Mouse (Mus musculus): Measurements from ENCODE around the gene Afap1l2. TPM values are rescaled to one million over a fixed set of nuclear protein-coding genes. Genes with fewer than 3 reads are reported as not detected.

Gene Afap1l2
- total and polyA plus RNA-seq, 2 experiments: 0.55 to 0.77 TPM

DNA sequence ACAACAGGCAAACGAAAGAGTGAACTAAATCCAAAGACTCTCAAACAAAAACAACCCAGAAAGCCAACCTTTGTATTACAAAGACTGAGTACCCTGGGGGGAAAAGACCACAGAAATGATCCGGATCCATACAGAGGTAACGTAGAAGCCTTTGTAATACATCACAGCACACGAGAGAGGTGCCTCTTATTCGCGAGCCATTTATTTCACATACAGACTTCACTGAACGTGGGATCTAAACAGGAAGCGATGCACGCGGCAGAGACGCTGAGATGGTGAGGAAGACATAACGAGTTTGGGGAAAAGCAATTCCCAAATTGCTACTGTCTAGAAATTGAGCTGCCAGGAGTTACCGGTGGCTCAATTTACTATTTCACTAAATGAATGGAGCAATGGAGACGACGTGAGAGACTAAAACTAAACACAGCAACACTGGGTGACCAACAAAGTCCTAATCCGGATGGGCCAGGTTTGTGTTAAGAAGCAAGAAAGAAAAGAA lies 41.6 kb upstream of the Afap1l2 start:
- H3K27ac ChIP-seq (replicated peaks; ENCODE audit: insufficient read depth, low read depth, low read length): no peak overlapping the region
- no peak overlapping the region for H3K9ac ChIP-seq (ENCODE audit: low read depth, low read length)
- no peaks in the 10 kb centered on the region for H3K79me2 ChIP-seq (ENCODE audit: control insufficient read depth, insufficient read depth, low read length)
- no peaks in the 10 kb centered on the region for H3K27me3 ChIP-seq (ENCODE audit: control insufficient read depth, insufficient read depth, low read length)
- WGBS: 90% methylated on average over 16 of the region's 16 CpGs
- no peak for TF ChIP-seq POLR2A (IDR thresholded peaks at IDR 0.05; ENCODE audit: extremely low read depth, insufficient read depth, low read length)
- no peak for TF ChIP-seq CTCF (IDR thresholded peaks at IDR 0.05; ENCODE audit: low read depth, low read length)
- H3K36me3 ChIP-seq (ENCODE audit: control insufficient read depth, insufficient read depth, low read length): peaks cover 4% of the 10 kb centered on the region; the same call in 1 of the 2 replicates
- no peak for DNase-seq (ENCODE audit: extremely low read depth, low read depth, low spot score)
- no peaks in the 10 kb centered on the region for H3K4me1 ChIP-seq (ENCODE audit: control insufficient read depth, insufficient read depth, low read length)
- no peak overlapping the region for H3K4me3 ChIP-seq (ENCODE audit: insufficient read depth, low read depth, low read length)

DNA sequence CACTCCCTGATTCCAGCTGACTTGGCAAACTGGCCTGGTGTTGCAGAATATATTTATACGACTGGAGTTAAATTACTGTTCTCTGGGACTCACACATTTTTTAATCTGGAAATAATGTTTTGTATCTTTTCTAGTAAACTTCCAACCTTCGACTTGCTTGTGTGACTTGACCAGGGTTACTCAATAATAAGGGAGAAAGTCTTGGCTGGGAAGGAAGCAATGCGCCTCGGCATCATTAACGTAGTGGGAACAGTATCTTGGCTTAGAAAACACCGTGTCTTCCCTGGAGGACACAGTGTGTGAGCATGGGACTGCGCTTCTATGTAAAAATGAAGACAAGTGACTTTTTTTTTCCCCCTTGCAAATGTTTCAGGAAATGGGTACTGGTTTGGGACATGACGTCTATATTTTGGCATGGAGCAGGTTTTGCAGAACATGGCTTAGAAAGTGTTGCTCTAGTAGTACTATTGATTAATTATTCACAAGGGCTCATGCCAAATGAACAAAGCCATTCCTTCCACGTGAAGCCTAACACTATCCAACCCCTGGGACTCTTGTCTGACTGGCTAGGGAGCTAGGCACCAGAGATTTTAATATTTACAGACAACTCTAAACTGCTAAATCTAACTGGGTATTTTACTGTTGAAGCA lies 39.8 kb upstream of the Afap1l2 start:
- no peak overlapping the region for H3K9ac ChIP-seq (ENCODE audit: low read depth, low read length)
- no peak overlapping the region for H3K27ac ChIP-seq (replicated peaks; ENCODE audit: insufficient read depth, low read depth, low read length)
- DNase-seq (ENCODE audit: extremely low read depth, low read depth, low spot score): peak; percentile 25
- TF ChIP-seq POLR2A (IDR thresholded peaks at IDR 0.05; ENCODE audit: extremely low read depth, insufficient read depth, low read length) (no peak), CTCF (IDR thresholded peaks at IDR 0.05; ENCODE audit: low read depth, low read length) (no peak)
- H3K36me3 ChIP-seq (ENCODE audit: control insufficient read depth, insufficient read depth, low read length): peaks cover 4% of the 10 kb centered on the region; the same call in 1 of the 2 replicates
- no peaks in the 10 kb centered on the region for H3K27me3 ChIP-seq (ENCODE audit: control insufficient read depth, insufficient read depth, low read length)
- H3K4me1 ChIP-seq (ENCODE audit: control insufficient read depth, insufficient read depth, low read length): no peaks in the 10 kb centered on the region
- H3K4me3 ChIP-seq (ENCODE audit: insufficient read depth, low read depth, low read length): no peak overlapping the region
- 78% methylated on average over 9 of the region's 9 CpGs for WGBS
- no peaks in the 10 kb centered on the region for H3K79me2 ChIP-seq (ENCODE audit: control insufficient read depth, insufficient read depth, low read length)

DNA sequence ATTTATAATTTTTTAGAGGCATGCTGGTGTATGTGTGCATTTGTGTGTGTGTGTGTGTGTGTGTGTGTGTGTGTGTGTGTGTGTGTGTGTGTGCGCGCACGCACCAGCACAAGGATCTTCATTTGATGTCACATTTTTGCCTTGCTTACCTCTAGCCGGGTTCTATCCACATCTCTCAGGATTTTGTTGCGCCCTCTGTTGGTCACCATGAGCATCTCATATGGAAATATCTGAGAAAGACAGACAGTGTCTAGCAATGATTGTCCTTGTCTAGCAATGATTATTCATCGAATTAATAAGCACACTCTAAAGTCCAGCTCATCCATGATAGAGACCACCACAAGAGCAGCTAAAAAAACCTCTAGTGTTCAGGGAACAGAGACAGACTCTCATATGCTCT lies 31.2 kb upstream of the Afap1l2 start:
- 75% methylated on average over 6 of the region's 6 CpGs for WGBS
- no peaks in the 10 kb centered on the region for H3K4me1 ChIP-seq (ENCODE audit: control insufficient read depth, insufficient read depth, low read length)
- H3K79me2 ChIP-seq (ENCODE audit: control insufficient read depth, insufficient read depth, low read length): no peaks in the 10 kb centered on the region
- H3K27ac ChIP-seq (replicated peaks; ENCODE audit: insufficient read depth, low read depth, low read length): no peak overlapping the region
- peak; percentile 13 for DNase-seq (ENCODE audit: extremely low read depth, low read depth, low spot score)
- no peak overlapping the region for H3K4me3 ChIP-seq (ENCODE audit: insufficient read depth, low read depth, low read length)
- TF ChIP-seq CTCF (IDR thresholded peaks at IDR 0.05; ENCODE audit: low read depth, low read length): peak; percentile 52
- no peak for TF ChIP-seq POLR2A (IDR thresholded peaks at IDR 0.05; ENCODE audit: extremely low read depth, insufficient read depth, low read length)
- no peak overlapping the region for H3K9ac ChIP-seq (ENCODE audit: low read depth, low read length)
- no peaks in the 10 kb centered on the region for H3K27me3 ChIP-seq (ENCODE audit: control insufficient read depth, insufficient read depth, low read length)
- H3K36me3 ChIP-seq (ENCODE audit: control insufficient read depth, insufficient read depth, low read length): peaks cover 29% of the 10 kb centered on the region; the same call in 1 of the 2 replicates

DNA sequence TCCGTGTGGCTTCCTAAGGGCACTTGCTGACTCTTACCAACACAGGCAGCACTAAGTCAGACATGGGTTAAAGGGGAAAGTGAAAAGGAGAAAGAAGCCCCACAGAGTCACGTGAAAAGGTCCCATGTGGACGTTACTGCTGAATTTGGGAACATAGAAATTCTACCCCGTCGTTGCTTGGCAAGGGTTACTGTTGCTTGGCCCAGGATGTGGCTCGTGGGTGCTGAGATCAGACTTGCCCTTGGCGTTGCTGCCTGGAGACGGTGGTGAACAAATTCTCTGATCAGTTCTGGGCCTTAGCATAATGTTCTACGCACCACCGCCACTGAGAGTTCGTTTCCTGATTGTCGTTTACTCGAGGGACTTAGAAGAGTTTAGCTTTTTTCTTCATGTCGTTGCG lies 28.8 kb upstream of the Afap1l2 start:
- no peaks in the 10 kb centered on the region for H3K27me3 ChIP-seq (ENCODE audit: control insufficient read depth, insufficient read depth, low read length)
- no peak overlapping the region for H3K9ac ChIP-seq (ENCODE audit: low read depth, low read length)
- no peak overlapping the region for H3K27ac ChIP-seq (replicated peaks; ENCODE audit: insufficient read depth, low read depth, low read length)
- no peaks in the 10 kb centered on the region for H3K4me1 ChIP-seq (ENCODE audit: control insufficient read depth, insufficient read depth, low read length)
- no peak for DNase-seq (ENCODE audit: extremely low read depth, low read depth, low spot score)
- WGBS: 94% methylated on average over 15 of the region's 15 CpGs
- peaks cover 27% of the 10 kb centered on the region; the same call in 1 of the 2 replicates for H3K36me3 ChIP-seq (ENCODE audit: control insufficient read depth, insufficient read depth, low read length)
- H3K79me2 ChIP-seq (ENCODE audit: control insufficient read depth, insufficient read depth, low read length): no peaks in the 10 kb centered on the region
- no peak overlapping the region for H3K4me3 ChIP-seq (ENCODE audit: insufficient read depth, low read depth, low read length)
- TF ChIP-seq POLR2A (IDR thresholded peaks at IDR 0.05; ENCODE audit: extremely low read depth, insufficient read depth, low read length): no peak
- no peak for TF ChIP-seq CTCF (IDR thresholded peaks at IDR 0.05; ENCODE audit: low read depth, low read length)

DNA sequence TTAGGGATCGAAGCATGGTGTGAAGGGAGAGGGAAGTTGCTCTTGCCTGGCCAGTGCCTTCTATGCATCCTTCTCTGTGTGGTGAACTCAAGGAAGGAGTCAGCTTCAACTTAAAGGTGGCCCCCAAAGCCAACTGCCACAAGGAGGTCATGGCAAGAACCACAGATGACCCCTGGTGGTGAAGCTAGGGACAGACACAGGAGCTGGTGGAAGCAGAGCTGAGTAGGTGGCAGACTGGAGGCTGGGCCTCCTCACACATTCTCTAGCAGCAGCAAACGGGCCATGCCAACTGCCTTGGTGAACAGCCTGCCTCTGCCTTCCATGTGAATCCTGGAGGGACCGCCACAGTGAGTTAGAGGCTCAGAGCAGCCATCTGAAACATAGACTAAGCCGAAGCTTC lies 23.6 kb upstream of the Afap1l2 start:
- peak; percentile 79 for TF ChIP-seq CTCF (IDR thresholded peaks at IDR 0.05; ENCODE audit: low read depth, low read length)
- no peak for TF ChIP-seq POLR2A (IDR thresholded peaks at IDR 0.05; ENCODE audit: extremely low read depth, insufficient read depth, low read length)
- peak; percentile 13 for DNase-seq (ENCODE audit: extremely low read depth, low read depth, low spot score)

DNA sequence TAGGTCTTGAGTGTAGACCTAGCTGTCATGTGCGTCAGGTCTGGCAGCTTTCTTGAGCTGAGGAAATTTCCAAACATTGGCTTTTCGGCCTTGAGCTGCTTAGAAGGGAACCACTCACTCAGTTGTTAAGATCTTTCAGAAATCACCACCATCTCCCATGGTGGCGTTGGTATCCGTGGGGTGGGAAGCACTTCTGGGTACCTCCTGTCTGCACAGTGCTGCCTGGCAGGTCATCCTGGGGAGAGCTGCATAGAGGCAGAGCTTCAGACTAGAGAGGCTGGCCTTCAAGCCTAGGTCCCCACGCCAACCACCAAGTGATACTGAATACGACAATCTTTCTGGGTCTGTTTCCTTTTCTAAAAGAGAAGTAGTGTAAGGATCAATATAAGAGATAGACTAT lies 21.4 kb upstream of the Afap1l2 start:
- no peaks in the 10 kb centered on the region for H3K79me2 ChIP-seq (ENCODE audit: control insufficient read depth, insufficient read depth, low read length)
- no peak overlapping the region for H3K9ac ChIP-seq (ENCODE audit: low read depth, low read length)
- H3K4me3 ChIP-seq (ENCODE audit: insufficient read depth, low read depth, low read length): no peak overlapping the region
- no peak overlapping the region for H3K27ac ChIP-seq (replicated peaks; ENCODE audit: insufficient read depth, low read depth, low read length)
- 0 out of 2 replicates have a peak, but pooled peaks cover 2% of the 10 kb centered on the region for H3K36me3 ChIP-seq (ENCODE audit: control insufficient read depth, insufficient read depth, low read length)
- DNase-seq (ENCODE audit: extremely low read depth, low read depth, low spot score): no peak
- no peaks in the 10 kb centered on the region for H3K4me1 ChIP-seq (ENCODE audit: control insufficient read depth, insufficient read depth, low read length)
- WGBS: 88% methylated on average over 6 of the region's 6 CpGs
- no peaks in the 10 kb centered on the region for H3K27me3 ChIP-seq (ENCODE audit: control insufficient read depth, insufficient read depth, low read length)
- no peak for TF ChIP-seq CTCF (IDR thresholded peaks at IDR 0.05; ENCODE audit: low read depth, low read length)
- no peak for TF ChIP-seq POLR2A (IDR thresholded peaks at IDR 0.05; ENCODE audit: extremely low read depth, insufficient read depth, low read length)

More for the DNA sequence above, 23.6 kb upstream of the Afap1l2 start:
- WGBS: 67% methylated on average over 4 of the region's 4 CpGs
- peaks cover 11% of the 10 kb centered on the region; the same call in 1 of the 2 replicates for H3K36me3 ChIP-seq (ENCODE audit: control insufficient read depth, insufficient read depth, low read length)
- H3K27me3 ChIP-seq (ENCODE audit: control insufficient read depth, insufficient read depth, low read length): no peaks in the 10 kb centered on the region
- no peak overlapping the region for H3K4me3 ChIP-seq (ENCODE audit: insufficient read depth, low read depth, low read length)
- no peaks in the 10 kb centered on the region for H3K4me1 ChIP-seq (ENCODE audit: control insufficient read depth, insufficient read depth, low read length)
- no peaks in the 10 kb centered on the region for H3K79me2 ChIP-seq (ENCODE audit: control insufficient read depth, insufficient read depth, low read length)
- no peak overlapping the region for H3K9ac ChIP-seq (ENCODE audit: low read depth, low read length)
- no peak overlapping the region for H3K27ac ChIP-seq (replicated peaks; ENCODE audit: insufficient read depth, low read depth, low read length)
